Mouse (Mus musculus): ENCODE measurements around the gene Grik3.

Gene Grik3

DNA sequence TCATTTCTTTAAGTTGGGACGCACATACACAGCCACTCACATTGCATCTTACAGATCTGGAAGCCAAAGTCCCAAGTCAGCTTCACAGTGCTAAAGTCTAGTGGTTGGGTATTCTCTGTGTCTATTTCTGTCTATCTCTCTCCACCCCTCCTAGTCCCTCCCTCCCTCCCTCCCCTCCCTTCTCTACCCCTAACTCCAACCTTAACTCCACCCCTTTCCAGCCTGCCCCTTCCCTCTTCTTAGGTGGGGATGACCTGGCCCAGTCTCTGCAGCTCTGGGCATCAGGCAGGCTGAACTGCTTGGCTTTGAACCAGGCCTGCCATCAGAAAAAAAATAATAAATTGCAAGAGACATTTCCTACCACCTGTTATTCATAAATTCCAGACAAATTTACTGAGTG is 235.7 kb downstream of the Grik3 start:
- DNase-seq (ENCODE audit: low read depth, low spot score) = no peak

DNA sequence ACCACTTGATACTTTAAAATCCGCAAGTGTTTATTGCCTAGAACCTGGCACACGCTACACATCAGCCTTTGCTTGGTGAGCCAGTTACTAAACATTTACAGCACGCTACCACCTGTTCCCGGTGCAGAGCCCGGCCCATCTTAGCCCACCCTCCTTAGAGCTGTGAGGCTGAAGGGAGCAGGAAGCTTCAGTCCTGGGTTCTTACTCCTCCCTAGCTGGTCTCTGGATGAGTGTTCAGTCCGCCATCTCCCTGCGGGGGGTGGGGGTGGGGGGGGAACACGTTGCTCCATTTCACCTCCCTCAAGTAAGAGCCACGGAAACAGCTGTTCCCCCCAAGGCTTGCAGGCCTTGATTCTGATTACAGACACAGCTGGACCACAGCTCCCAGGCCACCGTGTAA is 236.5 kb downstream of the Grik3 start:
- DNase-seq (ENCODE audit: low read depth, low spot score) = no peak

DNA sequence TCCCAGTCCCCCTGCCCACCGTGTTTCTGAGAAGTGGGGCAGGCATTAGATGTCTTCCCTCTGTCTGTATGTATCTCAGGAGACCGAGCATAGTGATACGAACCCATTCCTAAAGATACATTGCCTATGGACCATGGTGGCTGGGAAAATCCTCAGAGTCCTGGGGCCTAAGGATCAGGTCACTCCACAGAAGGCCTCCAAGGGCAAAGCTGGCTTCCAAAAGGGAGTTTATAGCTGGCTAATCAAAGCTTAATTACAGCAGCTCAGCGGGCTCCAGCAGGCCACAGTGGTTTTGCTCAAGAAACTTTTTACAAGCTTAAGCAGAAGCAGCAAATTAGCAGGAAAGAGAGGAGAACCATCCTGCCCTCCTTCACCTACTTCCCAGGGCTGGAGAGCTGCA is 237.1 kb downstream of the Grik3 start:
- DNase-seq (ENCODE audit: low read depth, low spot score) = no peak

DNA sequence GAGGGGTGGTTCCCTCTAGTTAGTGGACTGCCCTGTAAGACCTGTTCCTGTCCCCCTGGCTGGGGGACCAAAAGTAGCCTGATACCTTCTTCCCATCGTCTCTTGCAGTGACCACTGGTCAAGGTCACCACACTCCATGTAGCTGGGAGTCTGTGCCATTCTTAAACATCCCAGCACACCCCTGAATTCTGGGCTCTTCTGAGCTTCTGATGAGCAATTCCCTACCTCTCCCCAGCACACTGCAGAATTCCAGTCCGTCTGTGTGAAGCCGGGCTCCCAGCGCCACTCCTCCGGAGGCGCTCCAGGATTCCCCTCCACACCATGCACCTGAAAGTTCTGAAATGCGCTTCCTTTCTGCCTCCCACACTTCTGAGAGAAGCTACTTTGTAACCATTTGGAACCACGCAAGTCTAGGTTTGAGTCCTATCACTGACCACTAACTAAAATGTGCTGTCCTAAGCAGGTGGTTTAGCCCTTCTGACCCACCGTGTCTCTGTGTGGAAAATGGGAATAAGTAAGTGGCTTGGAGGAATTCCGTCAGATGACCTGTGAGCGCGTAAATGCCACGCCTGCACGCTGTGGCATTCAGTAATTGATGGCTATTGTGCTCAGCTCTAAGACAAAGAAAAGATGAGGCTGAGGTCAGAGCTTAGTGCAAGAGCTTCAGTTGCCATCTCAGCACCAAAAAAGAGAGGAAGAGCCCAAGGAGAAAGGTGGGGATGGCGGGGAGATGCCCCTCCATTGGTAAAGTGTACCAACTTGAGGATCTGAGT is 237.8 kb downstream of the Grik3 start:
- no peak for DNase-seq (ENCODE audit: low read depth, low spot score)

DNA sequence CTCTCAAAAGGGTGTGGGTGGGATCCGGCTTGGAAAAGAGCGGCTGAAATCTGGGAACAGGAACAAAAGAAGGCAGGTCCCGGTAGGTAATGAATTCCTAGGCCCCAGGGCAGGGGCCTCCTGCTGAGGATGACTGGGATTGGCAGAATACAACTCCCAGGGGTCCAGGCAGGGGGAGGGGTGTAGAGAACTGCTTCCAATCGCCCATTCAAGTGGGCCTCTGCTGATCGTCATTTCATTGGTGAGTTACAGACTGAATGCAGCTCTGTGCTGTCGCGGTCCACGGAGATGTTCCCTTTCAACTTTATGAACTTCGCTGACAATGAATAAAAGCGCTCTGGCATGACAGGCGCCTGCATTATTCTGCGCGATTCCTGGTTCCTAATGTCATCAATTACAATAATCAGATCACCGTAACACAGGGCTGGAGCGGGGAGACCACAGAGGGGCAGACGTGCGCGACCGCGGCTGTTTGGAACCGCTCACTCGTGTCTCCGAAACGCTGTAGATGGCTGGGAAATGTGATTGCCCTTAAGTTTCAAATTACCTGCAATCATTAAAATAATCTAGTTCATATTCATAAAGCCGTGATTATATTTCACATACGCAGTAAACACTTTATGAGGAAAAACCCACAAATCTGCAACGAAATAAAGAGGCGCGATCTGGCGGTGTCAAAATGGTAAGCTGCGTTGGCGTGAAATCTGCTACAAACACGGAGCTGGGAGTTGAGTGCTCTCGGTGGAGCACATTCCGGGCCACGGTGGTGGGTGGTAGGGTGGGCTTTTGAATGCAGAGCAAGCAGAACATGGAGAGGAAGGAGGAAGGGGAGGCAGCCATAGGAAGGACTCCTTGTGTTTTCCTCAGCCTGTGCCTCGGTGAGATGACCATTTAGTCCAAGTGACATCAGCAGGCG is 239.1 kb downstream of the Grik3 start:
- no peak for DNase-seq (ENCODE audit: low read depth, low spot score)

- DNase-seq (ENCODE audit: low read depth, low spot score) = no peak
These were observed 240.3 kb downstream of the Grik3 start for GRCm38 (mm10) chr4:125730751-125731150.

- DNase-seq (ENCODE audit: low read depth, low spot score) = no peak
These were observed 246.3 kb downstream of the Grik3 start for GRCm38 (mm10) chr4:125736783-125737182.

DNA sequence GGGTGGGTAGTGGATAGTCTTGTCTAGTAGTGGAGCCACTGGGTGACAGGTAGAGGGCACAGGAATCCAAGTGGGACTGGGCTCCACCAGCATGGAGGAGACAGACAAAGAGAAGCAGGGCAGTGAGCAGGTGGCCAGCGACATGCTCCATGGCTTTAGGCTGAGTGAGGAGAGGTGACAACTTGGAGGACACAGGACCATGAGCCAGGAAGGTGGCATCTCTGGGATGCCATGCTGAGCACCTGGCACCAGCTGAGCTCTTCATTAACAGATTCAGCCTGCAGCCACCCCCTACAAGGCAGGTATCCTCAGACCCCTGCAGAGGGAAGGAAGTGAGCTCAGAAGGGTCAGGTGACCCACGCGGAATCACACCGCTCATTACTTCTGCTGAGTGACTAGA is 248.3 kb downstream of the Grik3 start:
- no peak for DNase-seq (ENCODE audit: low read depth, low spot score)

DNA sequence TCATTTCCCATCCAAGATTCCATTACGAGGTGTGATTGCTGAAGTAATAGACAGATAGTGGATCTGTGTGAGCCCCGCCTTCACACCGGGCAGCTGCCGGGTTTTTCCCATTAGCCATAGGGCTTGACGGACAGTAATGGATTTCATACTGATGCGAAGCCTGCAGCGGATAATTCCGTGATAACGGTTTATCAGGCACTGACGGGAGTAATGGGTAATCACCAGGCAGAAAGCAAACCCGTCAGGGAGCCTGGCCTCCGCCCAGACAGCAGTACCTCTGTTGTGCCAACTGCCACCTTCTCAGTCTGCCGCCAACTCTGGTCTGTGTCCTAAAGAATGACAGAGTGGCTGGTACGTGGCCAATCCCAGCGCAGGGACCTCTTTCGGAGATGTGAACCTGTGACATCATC is 251.7 kb downstream of the Grik3 start:
- DNase-seq (ENCODE audit: low read depth, low spot score) = no peak

GRCm38 (mm10) chr4:125745902-125746301 is 255.4 kb downstream of the Grik3 start:
- DNase-seq (ENCODE audit: low read depth, low spot score) = no peak

- no peak for DNase-seq (ENCODE audit: low read depth, low spot score)
These were observed 265.9 kb downstream of the Grik3 start for GRCm38 (mm10) chr4:125756393-125756792.

GRCm38 (mm10) chr4:125760326-125760725 is 269.8 kb downstream of the Grik3 start:
- DNase-seq (ENCODE audit: low read depth, low spot score) = no peak

- DNase-seq (ENCODE audit: low read depth, low spot score) = no peak
These were observed 272.6 kb downstream of the Grik3 start for GRCm38 (mm10) chr4:125763056-125763455.
